Mouse (Mus musculus): ENCODE measurements at regions not wholly inside any gene's neighbourhood (a gene's known extent, or its start where the extent isn't known, plus 50 kb on each side); places are given as distances from the start of the nearest gene placed in this dataset.
A peak's percentile ranks its signal among the peaks of the same experiment; 100 is the strongest.
"Not testable (repeated sequence)": the region's sequence is repeated elsewhere in the genome, so short reads cannot be mapped to it uniquely, and the experiment has no call there.

DNA sequence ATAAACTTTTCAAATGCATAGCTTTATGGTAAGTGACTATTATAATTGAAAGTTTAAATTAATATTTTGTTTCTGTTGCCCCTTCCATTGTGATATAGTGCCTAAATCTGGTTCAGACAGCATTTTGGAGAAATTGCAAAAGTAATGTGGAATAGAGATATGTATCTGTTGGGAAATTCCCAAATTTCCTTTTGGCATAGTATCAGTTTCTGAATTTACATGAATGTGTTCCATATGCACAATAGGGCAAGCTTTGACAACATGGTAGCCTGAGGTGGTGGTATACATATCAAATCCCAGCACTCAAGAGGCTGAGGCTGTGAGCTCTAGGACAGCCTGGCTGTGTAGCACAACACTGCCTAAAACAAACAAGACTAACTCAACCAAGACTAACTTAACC, 147.2 kb upstream of the Supt20 start:
- no peak for DNase-seq

DNA sequence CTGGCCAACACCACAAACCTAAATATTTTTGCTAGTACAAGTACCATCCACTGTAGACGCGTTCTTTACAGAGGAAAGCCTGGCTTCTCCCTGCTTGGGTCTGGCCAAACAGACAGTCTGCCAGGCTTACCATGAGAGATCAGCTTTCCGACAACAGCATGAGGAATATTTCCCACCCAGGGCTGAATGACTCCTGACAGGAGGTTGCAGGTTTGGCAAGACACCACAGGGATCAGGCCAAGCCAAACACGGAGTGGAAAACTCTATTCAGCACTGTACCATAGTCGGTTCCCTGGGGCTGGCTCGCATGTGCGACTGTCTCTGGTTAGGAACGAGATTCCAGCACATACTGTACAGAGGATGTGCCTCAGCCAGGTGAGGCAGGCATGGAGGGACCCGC, 140.7 kb upstream of the Supt20 start:
- DNase-seq, result no peak

DNA sequence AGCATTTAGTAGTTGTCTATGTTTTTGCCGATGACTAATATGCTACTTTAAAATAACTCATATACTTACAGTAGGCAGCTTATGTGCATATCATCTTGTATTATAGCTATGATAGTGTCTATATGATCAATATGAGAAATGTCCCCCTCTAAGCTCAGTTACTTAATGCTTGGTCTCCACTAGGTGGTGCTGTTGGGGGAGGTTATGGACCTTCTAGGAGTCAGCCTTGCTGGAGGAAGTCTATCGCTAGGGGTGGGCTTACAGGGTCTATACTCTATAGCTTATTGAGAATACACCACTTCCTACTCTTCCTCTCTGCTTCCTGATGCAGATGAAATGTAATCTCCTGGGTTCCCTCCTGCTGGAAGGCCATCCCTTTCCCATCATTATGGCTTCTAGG, 136.7 kb upstream of the Supt20 start:
- DNase-seq, result no peak

DNA sequence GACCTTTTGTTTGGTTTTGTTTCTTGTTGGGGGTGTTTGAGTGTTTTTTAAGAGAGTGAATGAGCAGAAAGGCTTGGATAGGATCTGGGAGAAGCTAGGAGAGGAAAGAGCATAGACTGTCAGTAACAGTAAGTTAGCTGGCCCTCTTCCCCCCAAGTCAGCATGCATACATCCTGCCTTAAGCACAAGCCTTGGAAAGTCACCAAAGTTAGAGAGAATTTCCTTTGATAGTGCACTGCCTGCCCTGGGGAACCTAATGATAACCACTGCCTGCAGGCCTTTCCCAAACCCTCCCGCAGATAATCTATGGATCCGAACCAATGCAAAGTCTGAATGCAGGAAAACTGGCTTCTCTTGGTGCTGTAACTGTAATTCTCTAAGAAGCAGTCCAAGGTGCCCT, 133.6 kb upstream of the Supt20 start:
- no peak for DNase-seq

DNA sequence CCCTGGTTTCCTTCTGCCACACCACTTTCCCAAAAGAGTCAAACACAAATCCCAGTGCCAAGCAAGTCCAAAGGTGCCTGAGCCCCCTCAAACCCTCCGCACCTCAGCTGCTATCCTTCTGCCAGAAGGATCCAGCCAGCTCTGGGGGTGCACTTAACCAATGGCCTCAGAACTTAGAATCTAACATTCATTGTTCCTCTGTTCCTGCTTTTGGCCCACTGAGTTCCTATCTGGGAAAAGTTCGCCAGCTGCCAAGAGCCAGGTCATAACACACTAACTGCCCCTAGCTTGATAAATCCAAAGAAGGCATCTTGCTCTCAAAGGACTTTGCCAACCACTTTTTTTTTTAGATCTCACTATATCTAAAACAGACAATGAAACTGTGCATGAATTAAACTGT, 133.1 kb upstream of the Supt20 start:
- no peak for DNase-seq

DNA sequence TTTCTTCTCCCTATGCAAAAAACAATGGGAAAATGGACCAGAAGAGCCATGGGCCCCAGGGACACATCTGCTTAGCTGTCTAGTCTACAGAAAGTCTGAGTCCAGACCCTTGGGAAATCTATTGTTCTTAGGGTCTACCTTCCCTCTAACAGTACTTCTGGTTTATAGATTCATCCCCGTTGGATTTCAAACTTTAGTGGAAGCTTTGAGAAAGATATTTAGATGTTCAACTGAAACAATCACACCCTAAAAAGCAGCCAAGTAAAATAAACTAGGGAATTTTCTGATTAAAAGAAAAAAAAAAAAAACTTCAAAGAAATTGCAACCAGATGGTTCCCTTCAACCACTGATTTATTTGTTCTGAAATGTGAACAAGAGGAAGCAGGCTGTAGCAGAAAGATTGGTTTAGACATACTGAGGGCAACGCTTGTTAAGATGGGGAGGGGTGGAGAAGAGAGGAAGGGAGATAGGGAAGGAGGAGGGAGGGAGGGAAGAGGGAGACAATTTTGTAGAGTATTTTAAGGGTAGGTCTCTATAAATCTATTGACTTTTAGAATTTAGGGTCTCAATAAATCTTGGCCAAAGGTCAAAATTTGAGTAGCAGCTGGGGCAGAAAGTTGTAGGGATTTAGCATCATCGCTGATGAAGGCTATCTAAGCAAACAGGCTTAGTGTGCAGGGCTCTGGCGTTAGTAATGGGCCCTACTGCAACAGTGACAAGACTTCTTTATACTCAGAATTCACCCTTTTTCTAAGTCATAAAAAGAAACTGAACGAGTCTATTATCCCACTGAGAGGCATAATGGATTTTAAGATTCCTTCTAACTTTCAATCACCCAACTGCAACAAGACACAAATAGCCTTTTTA, 132.3 kb upstream of the Supt20 start:
- DNase-seq, result no peak

DNA sequence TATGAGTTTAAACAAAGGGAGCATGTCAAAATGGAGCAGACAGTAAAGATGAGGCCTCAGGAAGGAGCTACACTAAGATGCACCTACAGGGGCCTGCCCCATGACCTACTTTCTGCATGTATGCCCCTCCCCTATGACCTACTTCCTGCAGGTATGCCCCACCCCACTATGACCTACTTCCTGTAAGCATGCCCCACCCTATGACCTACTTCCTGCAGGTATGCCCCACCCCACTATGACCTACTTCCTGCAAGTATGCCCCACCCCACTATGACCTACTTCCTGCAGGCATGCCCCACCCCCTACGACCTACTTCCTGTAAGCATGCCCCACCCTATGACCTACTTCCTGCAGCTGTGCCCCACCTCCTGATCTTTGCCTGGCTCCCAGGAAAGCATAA, 125.3 kb upstream of the Supt20 start:
- DNase-seq, result peak; percentile 60

DNA sequence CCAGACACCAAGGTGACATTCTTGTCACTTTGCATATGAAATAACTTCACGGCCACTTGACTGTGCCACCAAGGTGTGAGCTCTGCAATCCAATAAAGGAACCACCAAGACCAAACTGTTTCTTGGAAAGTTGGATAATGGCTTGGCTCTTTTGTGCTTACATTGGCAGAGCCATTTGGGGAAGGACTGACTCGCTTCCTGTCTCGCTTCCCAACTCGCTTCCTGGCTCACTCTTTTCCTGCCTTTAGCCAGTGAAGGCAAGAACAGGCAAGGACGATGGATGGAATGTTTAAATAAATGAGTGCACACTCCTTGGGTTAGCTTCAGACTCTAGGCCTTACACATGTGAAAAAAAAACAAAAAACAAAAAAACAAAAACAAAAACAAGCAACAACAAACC, 124.5 kb upstream of the Supt20 start:
- no peak for DNase-seq

DNA sequence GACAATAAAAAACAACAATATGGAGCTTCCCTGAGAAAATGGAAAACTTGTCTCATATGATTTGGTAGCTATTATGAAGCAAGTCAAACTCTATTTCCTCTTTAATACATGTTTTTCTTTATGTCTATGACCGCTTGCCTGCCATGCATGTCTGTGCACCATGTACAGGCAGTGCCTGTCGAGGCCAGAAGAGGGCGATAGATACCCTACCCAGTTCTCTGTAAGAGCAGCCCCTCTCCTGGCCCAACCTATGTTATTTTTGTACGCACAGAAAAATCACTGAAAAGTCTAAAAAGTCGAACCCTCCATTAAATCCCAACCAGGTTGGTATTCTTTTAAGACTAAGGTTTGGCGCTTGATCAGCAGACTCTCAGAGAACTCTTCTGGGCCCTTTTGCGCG, 122.1 kb upstream of the Supt20 start:
- peak; percentile 45 for DNase-seq

DNA sequence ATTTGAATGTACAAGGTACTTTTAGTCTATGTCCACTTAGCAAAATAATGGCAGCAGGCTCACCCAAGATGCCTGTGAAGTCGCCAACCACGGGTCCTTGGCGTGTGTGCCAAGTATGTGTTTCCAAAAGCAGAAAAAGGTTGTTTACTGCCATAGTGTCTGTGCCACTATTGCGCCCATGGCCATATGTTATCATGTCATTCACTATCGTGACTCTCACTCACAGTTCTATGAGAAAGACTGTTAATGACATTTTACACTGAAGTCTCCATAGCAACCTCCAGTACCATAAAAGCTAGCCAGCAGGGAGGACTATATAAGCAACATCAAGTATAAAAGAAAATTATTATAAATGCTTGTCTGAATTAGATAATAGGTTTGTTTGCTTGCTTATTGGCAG, 114.8 kb upstream of the Supt20 start:
- no peak for DNase-seq

DNA sequence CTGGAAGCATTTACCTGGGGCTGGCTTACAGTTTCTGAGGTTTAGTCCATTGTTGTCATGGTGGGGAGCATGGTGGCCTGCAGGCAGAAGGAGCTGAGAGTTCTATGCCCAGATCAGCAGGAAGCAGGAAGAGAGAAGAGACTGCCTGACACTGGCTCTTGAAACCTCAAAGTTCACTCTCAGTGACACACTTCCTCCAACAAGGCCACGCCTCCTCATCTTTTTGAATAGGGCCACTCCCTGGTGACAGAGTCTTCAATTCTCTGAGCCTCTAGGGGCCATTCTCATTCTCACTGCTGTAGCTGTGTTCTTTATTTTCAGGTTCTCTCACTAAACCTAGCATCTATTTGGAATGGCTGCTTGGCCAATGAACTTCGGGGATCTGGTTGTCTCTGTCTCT, 113.2 kb upstream of the Supt20 start:
- no peak for DNase-seq

DNA sequence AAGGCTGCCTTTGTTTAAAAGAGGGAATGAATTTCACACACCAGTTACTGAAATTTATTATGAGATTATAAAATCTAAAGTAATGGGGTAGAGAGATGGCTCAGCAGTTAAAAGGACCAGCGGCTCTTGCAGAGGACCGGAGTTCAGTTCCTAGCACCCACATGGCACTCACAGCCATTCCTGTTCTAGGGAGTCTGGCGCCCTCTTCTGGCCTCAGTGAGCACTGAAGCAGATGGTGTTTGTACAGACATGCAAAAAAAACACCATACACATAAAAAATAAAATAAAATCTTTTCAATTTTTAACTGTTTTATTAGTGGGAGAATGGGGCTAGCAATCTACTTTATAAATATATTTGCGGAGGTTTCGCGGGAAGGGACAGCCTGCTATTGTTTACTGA, 112.3 kb upstream of the Supt20 start:
- peak; percentile 22 for DNase-seq

DNA sequence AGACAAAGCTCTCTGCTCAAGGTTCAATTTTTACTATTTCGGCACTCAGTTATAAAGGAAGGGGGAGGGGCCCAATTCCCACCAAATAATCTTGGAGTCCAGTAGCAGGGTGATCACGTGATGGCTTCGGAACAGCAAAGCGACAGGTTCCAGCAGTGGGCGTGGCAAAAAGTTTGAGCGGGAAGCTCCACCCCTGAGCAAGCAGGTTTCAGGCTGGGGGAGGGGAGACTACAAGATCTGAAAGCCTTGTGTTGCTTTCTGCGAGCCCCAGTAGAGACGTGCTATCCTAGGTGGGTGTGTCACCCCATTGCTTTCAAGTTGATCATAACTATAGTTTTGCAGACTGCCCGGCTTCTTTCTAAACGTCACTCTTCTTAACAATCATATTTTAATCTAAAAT, 106.8 kb upstream of the Supt20 start:
- not testable (repeated sequence) for DNase-seq

DNA sequence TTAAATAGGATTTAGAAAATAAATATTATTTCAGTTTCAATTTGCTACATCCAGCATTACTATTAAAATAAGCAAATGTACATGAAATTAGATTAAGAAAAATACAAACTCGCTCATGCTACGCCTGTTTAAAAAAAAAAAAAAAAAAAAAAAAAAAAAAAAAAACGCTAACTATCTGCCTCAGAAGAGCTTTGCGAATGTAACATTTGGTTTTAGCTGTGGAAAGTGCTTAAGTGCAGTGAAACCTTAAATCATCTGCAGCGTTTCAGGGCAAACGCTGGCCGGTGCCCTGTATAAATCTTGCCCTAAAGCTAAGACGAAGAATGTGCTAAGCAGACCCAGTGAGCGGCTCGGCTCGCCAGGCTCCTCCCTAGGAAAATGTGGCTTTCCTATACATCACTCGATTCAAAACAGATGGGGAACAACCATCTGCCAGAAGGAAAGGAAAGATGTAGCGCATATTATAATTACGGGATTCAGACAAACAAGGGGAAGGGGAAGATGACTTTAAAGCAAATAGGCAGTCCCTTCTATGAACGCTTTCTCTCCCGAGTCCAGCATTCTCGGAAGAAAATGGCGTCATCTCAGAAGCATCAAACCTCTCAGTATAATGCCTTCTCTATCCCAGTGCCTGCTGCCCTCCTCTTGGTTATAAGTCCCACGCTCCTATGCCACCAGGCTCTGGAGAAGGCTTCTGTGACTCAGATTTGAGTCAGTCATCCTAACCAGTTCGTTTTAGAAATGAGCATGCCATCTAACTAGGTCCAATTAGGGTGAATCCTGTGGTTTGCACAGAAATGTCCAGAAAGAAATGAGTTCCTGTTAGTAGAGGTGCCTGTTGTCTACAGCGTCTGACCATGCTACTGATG, 105.2 kb upstream of the Supt20 start:
- DNase-seq, result no peak

DNA sequence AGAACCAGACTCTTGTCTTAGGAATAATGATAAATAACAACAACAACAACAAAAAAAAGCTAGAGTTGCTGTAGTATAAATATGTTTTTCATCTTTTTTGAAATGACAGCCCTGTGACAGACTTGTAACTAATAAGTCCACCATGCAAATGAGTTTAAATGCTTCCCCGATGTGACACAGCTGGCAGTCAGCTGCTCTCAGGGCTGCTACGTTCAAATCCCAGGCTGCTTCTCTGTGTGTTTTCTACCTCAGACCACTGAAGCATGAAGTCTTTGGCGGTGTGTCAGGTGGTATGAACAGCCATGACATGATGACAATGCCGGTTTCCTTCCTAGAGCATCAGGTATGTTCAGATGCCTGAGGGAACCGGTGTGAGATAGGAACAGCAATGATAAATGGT, 104.4 kb upstream of the Supt20 start:
- no peak for DNase-seq

DNA sequence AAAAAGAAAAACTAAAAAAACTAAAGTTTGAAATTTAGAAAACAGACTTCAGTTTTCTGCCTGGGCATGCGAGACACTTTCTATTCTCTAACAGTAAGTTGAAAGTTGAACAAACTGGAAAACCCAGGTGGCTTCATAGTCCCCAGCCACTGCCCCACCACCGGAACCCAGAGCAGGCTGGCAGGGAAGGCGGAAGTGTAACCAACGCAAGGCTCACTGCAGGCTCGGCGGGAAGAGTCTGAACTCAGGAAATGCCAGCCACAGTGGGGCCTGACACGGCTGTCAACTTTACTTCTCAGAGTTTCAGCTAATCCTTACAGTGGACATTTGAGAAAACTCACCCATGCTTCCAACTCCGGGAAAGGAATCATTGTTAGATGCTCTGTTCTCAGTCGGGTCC, 102.6 kb upstream of the Supt20 start:
- peak; percentile 72 for DNase-seq

DNA sequence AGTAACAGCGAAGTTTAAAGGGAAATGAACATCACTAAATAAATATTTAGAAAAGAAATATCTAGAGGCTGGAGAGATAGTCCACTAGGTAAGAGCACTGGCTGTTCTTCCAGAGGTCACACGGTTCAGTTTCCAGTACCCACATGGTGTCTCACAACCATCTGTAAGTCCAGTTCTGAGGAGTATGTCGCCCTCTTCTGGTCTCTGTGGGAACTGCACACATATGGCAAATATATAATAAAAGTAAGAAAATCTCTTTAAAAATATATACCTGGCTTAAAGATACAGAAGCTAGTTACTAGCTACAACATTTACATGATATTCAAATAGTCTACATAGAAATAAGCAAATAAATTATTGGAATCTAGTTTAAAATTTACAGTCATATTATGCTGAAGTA, 101.4 kb upstream of the Supt20 start:
- peak; percentile 29 for DNase-seq

DNA sequence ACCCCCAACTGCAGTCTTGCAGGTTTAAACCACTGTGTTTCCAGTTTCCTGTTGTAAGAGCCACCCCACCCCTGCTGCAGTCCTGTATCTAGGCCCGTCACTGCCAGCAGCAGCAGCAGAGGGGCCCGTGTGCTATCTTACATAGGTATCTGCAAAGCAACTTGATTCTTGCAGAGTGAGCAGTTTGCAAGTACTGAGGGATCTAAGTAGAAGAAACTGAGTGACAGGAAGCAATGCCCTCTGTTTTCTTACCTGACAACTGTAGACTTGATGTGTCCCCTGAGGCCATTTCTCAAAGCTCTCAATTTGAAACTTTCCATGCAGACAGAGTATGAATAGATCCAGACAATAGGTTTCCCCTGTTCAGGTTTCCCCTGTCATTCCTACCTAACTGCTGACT, 100.5 kb upstream of the Supt20 start:
- DNase-seq, result peak; percentile 46

DNA sequence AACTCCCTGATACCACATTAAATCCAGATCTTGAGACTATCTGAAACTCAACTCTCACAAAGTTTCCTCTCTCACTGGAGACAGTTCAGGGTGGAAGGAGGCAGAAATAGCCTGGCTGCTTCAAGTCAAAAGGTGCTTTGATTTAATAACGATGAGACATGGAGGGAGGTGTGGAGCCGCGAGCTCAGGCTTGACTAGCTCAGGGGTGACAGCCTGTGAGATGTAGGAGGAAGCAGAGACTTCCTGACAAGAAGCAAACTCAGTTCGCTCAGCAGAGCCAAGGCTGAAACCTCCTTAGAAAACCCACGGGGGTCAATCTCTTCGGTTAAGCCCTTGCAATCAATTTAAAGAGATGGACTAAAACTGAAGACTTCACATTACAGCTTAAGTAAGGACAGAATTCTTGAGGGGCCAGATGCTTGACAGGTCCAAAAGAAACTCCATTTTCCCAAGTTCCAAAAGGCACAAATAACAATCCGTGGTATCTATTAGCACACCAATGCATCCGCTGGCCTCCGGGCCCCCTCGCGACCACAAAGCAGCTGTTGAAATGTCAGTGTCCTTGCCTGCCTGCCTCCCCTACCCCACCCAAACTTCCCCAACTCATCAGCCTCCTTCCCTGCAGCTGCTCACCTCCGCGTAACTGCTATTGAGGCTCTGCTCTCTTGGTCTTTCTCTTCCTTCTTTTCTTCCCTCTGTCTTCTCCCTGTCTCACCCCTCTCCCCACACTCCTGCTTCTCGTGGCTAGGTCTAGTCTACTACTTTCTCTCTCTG, 99.8 kb upstream of the Supt20 start:
- peak; percentile 51 for DNase-seq

DNA sequence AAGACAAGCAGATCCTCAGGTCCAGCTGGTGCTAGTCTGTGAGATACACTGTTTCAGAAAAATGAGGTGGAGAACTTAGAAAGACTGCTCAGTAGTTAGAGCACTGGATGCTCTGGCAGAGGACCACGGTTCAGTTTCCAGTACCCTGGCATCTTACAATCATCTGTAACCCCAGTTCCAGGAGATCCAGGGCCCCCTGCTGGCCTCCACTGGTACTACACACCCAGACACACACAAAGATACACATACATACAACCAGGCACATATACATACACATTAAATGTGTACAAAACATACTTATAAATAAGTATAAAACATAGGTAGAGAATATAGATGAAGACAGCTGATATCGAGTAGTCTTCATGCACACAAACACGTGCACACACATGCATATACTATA, 97.4 kb upstream of the Supt20 start:
- DNase-seq, result no peak

DNA sequence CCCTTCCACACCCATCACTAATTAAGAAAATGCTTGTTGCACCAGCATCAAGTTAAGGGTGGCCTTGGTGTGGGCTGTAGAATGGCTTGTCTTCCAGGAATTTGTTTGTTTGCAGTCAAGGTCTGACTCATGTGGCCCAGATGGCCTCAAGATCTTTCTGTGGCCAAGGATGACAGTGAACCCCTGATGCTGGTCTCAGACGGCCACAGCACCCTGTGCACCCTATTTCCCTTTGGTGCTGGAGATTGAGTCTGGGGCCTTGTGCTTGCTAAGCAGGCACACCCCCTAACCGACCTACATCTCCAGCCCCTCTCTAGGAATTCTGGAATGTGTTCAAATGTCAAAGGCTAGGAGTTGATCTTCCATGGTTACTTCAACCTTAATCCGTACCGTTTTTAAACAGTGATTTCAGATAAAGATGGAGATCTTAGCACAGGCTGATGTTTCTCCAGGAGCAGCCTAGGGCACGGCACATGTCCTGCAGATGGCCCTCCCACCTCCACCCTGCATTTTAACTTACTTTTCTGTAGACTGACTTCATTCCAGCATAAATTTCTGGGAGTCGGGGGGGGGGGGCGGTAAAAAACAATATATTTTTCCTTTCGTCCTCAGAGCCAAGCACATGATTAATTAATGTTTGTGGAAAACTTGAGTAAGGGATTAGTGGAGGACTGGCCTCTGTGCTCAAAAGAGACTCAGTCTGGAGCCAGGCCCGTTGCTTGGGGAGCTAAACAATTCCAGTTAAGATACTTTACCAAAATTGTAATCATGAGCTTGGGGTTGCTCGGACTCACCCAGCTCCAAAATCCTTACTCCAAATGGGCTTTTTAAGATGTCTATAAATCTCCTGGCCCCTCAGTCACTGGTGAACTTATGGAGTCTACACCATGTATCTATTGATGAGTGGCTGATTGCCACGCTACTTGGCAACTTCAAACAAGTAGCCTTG, 95.0 kb upstream of the Supt20 start:
- no peak for DNase-seq

DNA sequence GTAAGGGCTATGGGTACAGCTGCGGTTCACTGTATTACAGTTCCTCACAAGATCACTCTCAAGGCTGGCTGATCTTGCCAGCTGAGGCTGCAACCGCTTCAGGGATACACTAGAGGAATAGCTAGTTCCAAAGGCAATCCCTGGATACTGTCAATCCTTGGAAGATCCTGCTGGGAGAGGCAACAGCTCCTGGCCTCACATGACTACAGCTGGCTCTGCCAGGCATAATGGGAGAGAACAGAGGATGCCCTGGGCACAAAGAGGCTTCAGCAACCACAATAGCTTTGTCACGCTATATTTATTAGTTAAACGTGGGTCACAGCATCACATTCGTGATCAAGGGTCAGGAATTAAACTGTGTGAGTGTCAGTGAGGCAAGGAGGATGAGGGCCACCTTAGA, 94.3 kb upstream of the Supt20 start:
- no peak for DNase-seq

Measured in thymus, postnatal 4 days (tissue).